In the genomic region with DNA sequence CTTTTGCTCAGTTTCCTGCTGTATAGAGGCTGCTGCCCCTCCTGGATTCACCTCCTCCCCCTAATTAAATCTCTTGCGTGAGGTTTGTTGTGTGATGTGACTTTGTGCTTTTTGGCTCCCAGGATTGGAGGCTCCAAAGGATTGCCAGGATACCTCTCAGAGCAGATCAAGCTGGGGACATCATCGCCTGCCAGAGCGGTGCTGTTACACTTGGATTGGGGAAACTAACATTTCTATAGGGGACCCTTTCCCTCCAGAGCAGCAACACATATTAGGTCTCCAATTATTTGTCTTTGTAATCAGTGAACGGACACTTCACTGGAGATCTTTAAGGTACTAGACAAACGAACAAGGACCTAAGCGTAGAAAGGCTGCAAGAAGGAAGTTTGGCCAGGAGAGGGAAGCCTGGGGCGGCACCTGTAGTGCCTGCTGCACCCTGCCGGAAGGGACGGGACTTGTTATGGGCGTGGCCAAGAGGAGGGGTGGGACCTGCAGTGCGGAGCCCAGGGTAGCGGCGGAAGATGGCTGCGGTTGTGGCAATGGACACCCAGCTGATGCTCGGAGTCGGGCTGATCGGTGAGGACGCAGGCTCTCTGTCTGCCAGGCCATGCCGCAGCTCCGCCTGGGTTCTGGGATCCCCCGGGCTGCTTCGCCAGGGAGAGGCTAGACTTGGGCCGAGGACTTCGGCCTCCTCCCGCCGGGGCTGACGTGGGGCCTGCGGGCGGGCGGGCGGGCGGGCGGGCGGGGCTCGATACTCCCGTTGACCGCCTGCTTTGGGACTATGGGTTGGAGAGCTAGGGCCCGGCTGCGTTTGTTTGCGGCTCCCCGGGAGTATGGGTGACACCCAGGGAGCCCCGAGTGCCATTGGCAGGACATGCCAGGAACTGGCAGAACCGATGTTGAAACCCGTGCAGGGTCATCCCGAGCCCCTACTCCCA, we compare ENCODE assay signal across 8 mouse cellular contexts. TPM values are rescaled to one million over a fixed set of nuclear protein-coding genes. Genes with fewer than 3 reads are reported as not detected.
DNase-seq lines count a peak whose midpoint lies in the region; ATAC-seq and TF ChIP-seq lines count a peak whose summit lies in the region.

A gene (plus strand): TSS at position 488 of the 938 bp plus-strand sequence.

- 3% methylated on average over 36 of the region's 45 CpGs for WGBS in kidney, embryonic 14.5 days
- 4% methylated on average over 45 of the region's 45 CpGs for WGBS in limb, embryonic 15.5 days

- peak within 1 kb of the TSS; percentile 84 for H3K9ac ChIP-seq in kidney, embryonic 14.5 days (ENCODE audit: low read depth, low read length)
- peak within 1 kb of the TSS; percentile 76 for H3K9ac ChIP-seq in limb, embryonic 15.5 days

- ATAC-seq in kidney, embryonic 14.5 days (ENCODE audit: low FRiP score, low TSS enrichment) = peak; percentile 100
- peak; percentile 99 for ATAC-seq in limb, embryonic 15.5 days (ENCODE audit: insufficient number of reproducible peaks, low FRiP score, low TSS enrichment, low read depth)

- peak within 1 kb of the TSS; percentile 49 for H3K27ac ChIP-seq in bone marrow macrophage, adult 2 months (ENCODE audit: insufficient read depth, low read depth, low read length)
- H3K27ac ChIP-seq in embryonic fibroblast, embryonic 13.5 days (ENCODE audit: insufficient read depth, low read length) = no peak within 1 kb of the TSS
- 0 out of 2 replicates have a peak within 1 kb of the TSS, but pooled peaks have one; percentile 5 for H3K27ac ChIP-seq in kidney, embryonic 14.5 days (ENCODE audit: low read depth, low read length)
- H3K27ac ChIP-seq in limb, embryonic 15.5 days = peak within 1 kb of the TSS; percentile 80; the same call in 1 of the 2 replicates

- H3K4me3 ChIP-seq in bone marrow macrophage, adult 2 months (ENCODE audit: insufficient read depth, low read length) = peak within 1 kb of the TSS; percentile 88
- peak within 1 kb of the TSS; percentile 80 for H3K4me3 ChIP-seq in embryonic fibroblast, embryonic 13.5 days (ENCODE audit: insufficient read depth, low read length)
- H3K4me3 ChIP-seq in kidney, embryonic 14.5 days (ENCODE audit: low read length) = peak within 1 kb of the TSS; percentile 83
- peak within 1 kb of the TSS; percentile 72 for H3K4me3 ChIP-seq in limb, embryonic 15.5 days

- H3K36me3 ChIP-seq in kidney, embryonic 14.5 days (ENCODE audit: control insufficient read depth, insufficient read depth, low read length) = peaks cover 11% of the 10 kb centered on the region; the same call in 1 of the 2 replicates
- H3K36me3 ChIP-seq in limb, embryonic 15.5 days = peaks cover 10% of the 10 kb centered on the region

- no peaks in the 10 kb centered on the region for H3K27me3 ChIP-seq in kidney, embryonic 14.5 days (ENCODE audit: control insufficient read depth, insufficient read depth, low read length)
- H3K27me3 ChIP-seq in limb, embryonic 15.5 days = no peaks in the 10 kb centered on the region

- no peak for TF ChIP-seq POLR2A in bone marrow macrophage, adult 2 months (IDR thresholded peaks at IDR 0.05; ENCODE audit: borderline replicate concordance, low read depth, low read length)
- TF ChIP-seq POLR2A in embryonic fibroblast, embryonic 13.5 days (IDR thresholded peaks at IDR 0.05; ENCODE audit: low read depth, low read length) = peak; percentile 97

- peak within 1 kb of the TSS; percentile 75 for H3K4me2 ChIP-seq in kidney, embryonic 14.5 days (replicated peaks; ENCODE audit: low read depth, low read length)
- peak within 1 kb of the TSS; percentile 63 for H3K4me2 ChIP-seq in limb, embryonic 15.5 days

- TF ChIP-seq CTCF in bone marrow macrophage, adult 2 months (IDR thresholded peaks at IDR 0.05; ENCODE audit: low read depth, low read length) = 0 out of 2 replicates have a peak, but pooled peaks have one; percentile 8
- TF ChIP-seq CTCF in embryonic fibroblast, embryonic 13.5 days (IDR thresholded peaks at IDR 0.05; ENCODE audit: borderline replicate concordance, insufficient read depth, low read length) = peak; percentile 59; the same call in 1 of the 2 replicates

- H3K4me1 ChIP-seq in bone marrow macrophage, adult 2 months (ENCODE audit: control insufficient read depth, insufficient read depth, low read length) = peaks cover 15% of the 10 kb centered on the region
- no peaks in the 10 kb centered on the region; the same call in 1 of the 2 replicates for H3K4me1 ChIP-seq in embryonic fibroblast, embryonic 13.5 days (ENCODE audit: control insufficient read depth, insufficient read depth, low read length)
- peaks cover 10% of the 10 kb centered on the region for H3K4me1 ChIP-seq in kidney, embryonic 14.5 days (ENCODE audit: control insufficient read depth, insufficient read depth, low read length)
- H3K4me1 ChIP-seq in limb, embryonic 15.5 days = peaks cover 9% of the 10 kb centered on the region

- no peaks in the 10 kb centered on the region for H3K9me3 ChIP-seq in kidney, embryonic 14.5 days (ENCODE audit: control insufficient read depth, low read length)
- no peaks in the 10 kb centered on the region for H3K9me3 ChIP-seq in limb, embryonic 15.5 days

- DNase-seq in A20 (ENCODE audit: low read depth, low spot score) = peak; percentile 97
- peak; percentile 92 to 93 for DNase-seq in heart, adult 9 months (ENCODE audit: low spot score in 2 of 2)
- DNase-seq in monocyte, adult 2 months (ENCODE audit: low read depth in 1 of 2, low spot score in 2 of 2) = peak; percentile 84 to 90
- peak; percentile 95 for DNase-seq in spleen, postnatal 36 days (ENCODE audit: low spot score in 2 of 2)

RNA-seq across cellular contexts. Expression of the gene that starts here (rescaled TPM):
- polyA plus RNA-seq in bone marrow macrophage, adult 2 months (2012; ENCODE audit: insufficient read depth, insufficient read length, missing spikeins) = 51.1 and 56.4 TPM in 2 replicates
- 42.2 and 55.9 TPM in 2 replicates for polyA plus RNA-seq in embryonic fibroblast, embryonic 13.5 days (2011; ENCODE audit: insufficient read length, low read depth, missing spikeins)
- 31.0 and 32.4 TPM in 2 replicates for polyA plus RNA-seq in kidney, embryonic 14.5 days (2014; fragmentation: Nextera tagmentation; extraction: Ambion mirVana)
- polyA plus RNA-seq in limb, embryonic 15.5 days (2015; fragmentation: Nextera tagmentation; extraction: Ambion mirVana) = 40.7 and 42.9 TPM in 2 replicates
